Mouse (Mus musculus) ES-Bruce4 (cell line): ENCODE results near the gene Gm29289. TPM values are rescaled to one million over a fixed set of nuclear protein-coding genes. Genes with fewer than 3 reads are reported as not detected.
"Not testable (repeated sequence)": the region's sequence is repeated elsewhere in the genome, so short reads cannot be mapped to it uniquely, and the experiment has no call there.

Experiments used
- H3K27ac ChIP-seq: 2 replicates; pipeline ENCODE4 v1.5.1; 2012; ENCODE audit warnings: low read length, inconsistent platforms; ENCODE audit not compliant: insufficient read depth
- H3K27me3 ChIP-seq: 2 replicates; pipeline ENCODE4 v1.6.1; 2012; ENCODE audit warnings: mild to moderate bottlenecking, low read length, inconsistent platforms; ENCODE audit not compliant: control insufficient read depth, poor library complexity, insufficient read depth, severe bottlenecking
- H3K36me3 ChIP-seq: 2 replicates; pipeline ENCODE4 v1.6.1; 2012; ENCODE audit warnings: inconsistent platforms, mild to moderate bottlenecking, low read length, moderate library complexity; ENCODE audit not compliant: control insufficient read depth, poor library complexity, insufficient read depth, severe bottlenecking
- H3K4me1 ChIP-seq: one replicate; pipeline ENCODE4 v1.8.1; 2011; ENCODE audit warnings: low read length; ENCODE audit not compliant: control insufficient read depth, insufficient read depth
- H3K4me3 ChIP-seq: 2 replicates; pipeline ENCODE4 v1.5.1; 2011; ENCODE audit warnings: low read depth, mild to moderate bottlenecking, low read length
- H3K9ac ChIP-seq: 2 replicates; pipeline ENCODE4 v1.6.1; 2012; ENCODE audit warnings: low read depth, mild to moderate bottlenecking, inconsistent platforms; ENCODE audit not compliant: poor library complexity, severe bottlenecking
- H3K9me3 ChIP-seq: replicated peaks from 2 replicates; pipeline ENCODE4 v1.6.1; 2012; ENCODE audit warnings: mild to moderate bottlenecking, low read length, inconsistent platforms; ENCODE audit not compliant: control insufficient read depth, poor library complexity, insufficient read depth, severe bottlenecking
- polyA plus RNA-seq: library from polyadenylated mRNA; stranded (reverse); fragments of >200 nt; gene quantifications from 2 replicates; pipeline ENCODE4 v1.2.4, GENCODE M21; 2011; ENCODE audit warnings: low read depth; ENCODE audit not compliant: missing spikeins, insufficient read depth, insufficient read length

The Gm29289 gene
- not detected in 2 replicates for polyA plus RNA-seq

DNA sequence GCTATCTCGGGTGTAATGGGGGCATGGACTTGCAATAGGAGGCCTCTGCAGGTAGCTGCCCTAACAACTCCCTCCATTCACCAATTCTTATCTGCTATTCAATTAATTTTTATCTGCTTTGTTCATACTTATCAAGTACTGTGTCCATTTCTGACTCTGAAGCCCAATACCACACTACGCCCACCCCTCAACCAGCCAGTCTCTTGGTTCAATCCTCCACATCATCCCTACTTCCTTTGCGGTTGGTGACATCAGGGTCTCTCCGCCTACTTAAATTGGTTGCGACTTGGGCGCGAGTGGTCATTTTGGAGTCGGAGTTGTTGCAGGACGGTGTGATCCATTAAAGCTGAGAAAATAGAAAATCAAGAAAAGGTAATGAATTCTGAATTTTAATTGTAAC lies at the start of gene Gm29289:
Gm29289 (plus strand) TSS at position 301 of the 400 bp plus-strand sequence.
- not testable (repeated sequence) for H3K4me3 ChIP-seq, H3K9me3 ChIP-seq, H3K27me3 ChIP-seq, H3K9ac ChIP-seq, H3K4me1 ChIP-seq, H3K27ac ChIP-seq, H3K36me3 ChIP-seq

DNA sequence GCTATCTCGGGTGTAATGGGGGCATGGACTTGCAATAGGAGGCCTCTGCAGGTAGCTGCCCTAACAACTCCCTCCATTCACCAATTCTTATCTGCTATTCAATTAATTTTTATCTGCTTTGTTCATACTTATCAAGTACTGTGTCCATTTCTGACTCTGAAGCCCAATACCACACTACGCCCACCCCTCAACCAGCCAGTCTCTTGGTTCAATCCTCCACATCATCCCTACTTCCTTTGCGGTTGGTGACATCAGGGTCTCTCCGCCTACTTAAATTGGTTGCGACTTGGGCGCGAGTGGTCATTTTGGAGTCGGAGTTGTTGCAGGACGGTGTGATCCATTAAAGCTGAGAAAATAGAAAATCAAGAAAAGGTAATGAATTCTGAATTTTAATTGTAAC lies 31.7 kb upstream of the Gm29289 start, which contains the start of gene Gm10352:
Gm10352 (plus strand) TSS at position 301 of the 400 bp plus-strand sequence.
- not testable (repeated sequence) for H3K4me3 ChIP-seq, H3K9me3 ChIP-seq, H3K27me3 ChIP-seq, H3K27ac ChIP-seq, H3K4me1 ChIP-seq, H3K36me3 ChIP-seq, H3K9ac ChIP-seq

Other genes with a start within 250 kb of the Gm29289 start
- gene H2al2b, start 211.9 kb upstream of the Gm29289 start, polyA plus RNA-seq: not detected in 2 replicates
- not detected in 2 replicates for gene Gm4064, start 136.4 kb upstream of the Gm29289 start, polyA plus RNA-seq
- not detected in 2 replicates for gene Rbmy, start 101.9 kb upstream of the Gm29289 start, polyA plus RNA-seq
- 0.49 TPM in 1 of 2 replicates, not detected in the other for gene Gm10256, start 101.9 kb upstream of the Gm29289 start, polyA plus RNA-seq
- not detected in 2 replicates for gene Gm10352, start 31.6 kb upstream of the Gm29289 start, polyA plus RNA-seq